Mouse (Mus musculus) liver, adult 2 months (tissue): ENCODE results near the gene Moap1.

Experiments used
- CTCF ChIP-seq: fragments of 200-500 bp; IDR thresholded peaks from 2 replicates; pipeline ENCODE4 v1.5.1; 2011; ENCODE audit warnings: low read depth, low read length, control low read depth
- POLR2A ChIP-seq: fragments of 200-500 bp; IDR thresholded peaks from 2 replicates; pipeline ENCODE4 v1.6.1; 2011; ENCODE audit warnings: low read length, control low read depth; ENCODE audit not compliant: insufficient read depth; ENCODE audit errors: extremely low read depth

GRCm38 (mm10) chr12:102701691-102702207 is 41.7 kb downstream of the Moap1 start:
- TF ChIP-seq CTCF = no peak
- TF ChIP-seq POLR2A = no peak
